8 mouse cellular contexts compared by ENCODE assay signal in genomic region chr12:44221651-44222356, GRCm38 (mm10). TPM values are rescaled to one million over a fixed set of nuclear protein-coding genes. Genes with fewer than 3 reads are reported as not detected.
A peak's percentile ranks its signal among the peaks of the same experiment; 100 is the strongest.
DNase-seq lines count a peak whose midpoint lies in the region; ATAC-seq lines count a peak whose summit lies in the region.

No protein-coding gene starts in this region.

- no peaks in the 10 kb centered on the region; the same call in 1 of the 2 replicates for H3K27me3 ChIP-seq in heart, embryonic 13.5 days (replicated peaks)
- no peaks in the 10 kb centered on the region for H3K27me3 ChIP-seq in stomach, embryonic 14.5 days (ENCODE audit: control insufficient read depth, insufficient read depth, low read length)

- no peaks in the 10 kb centered on the region for H3K9me3 ChIP-seq in heart, embryonic 13.5 days
- H3K9me3 ChIP-seq in stomach, embryonic 14.5 days (ENCODE audit: control insufficient read depth, low read depth, low read length) = no peaks in the 10 kb centered on the region

- H3K4me1 ChIP-seq in heart, embryonic 13.5 days = no peaks in the 10 kb centered on the region
- no peaks in the 10 kb centered on the region for H3K4me1 ChIP-seq in stomach, embryonic 14.5 days (ENCODE audit: control insufficient read depth, insufficient read depth, low read length)

- no peak for ATAC-seq in heart, embryonic 13.5 days (ENCODE audit: extremely low read depth, insufficient number of reproducible peaks, low FRiP score, low TSS enrichment)
- no peak for ATAC-seq in stomach, embryonic 14.5 days (ENCODE audit: insufficient number of reproducible peaks, insufficient read depth, low FRiP score, low read depth)

- peak overlapping the region; percentile 85 for H3K4me2 ChIP-seq in heart, embryonic 13.5 days
- peak overlapping the region; percentile 71 for H3K4me2 ChIP-seq in stomach, embryonic 14.5 days (replicated peaks; ENCODE audit: low read depth, low read length)

- peak overlapping the region; percentile 73 for H3K4me3 ChIP-seq in heart, embryonic 13.5 days
- peak overlapping the region; percentile 57 for H3K4me3 ChIP-seq in stomach, embryonic 14.5 days (ENCODE audit: low read depth, low read length)

- WGBS in heart, embryonic 13.5 days = 2% methylated on average over 61 of the region's 89 CpGs
- 2% methylated on average over 89 of the region's 89 CpGs for WGBS in stomach, embryonic 14.5 days

- peak; percentile 28 to 42 for DNase-seq in adrenal gland, adult 18-20 months (ENCODE audit: low spot score in 2 of 2)
- no peak for DNase-seq in adrenal gland, adult 8-10 months
- peak; percentile 48 for DNase-seq in ZHBTc4 (ENCODE audit: low read depth, low spot score)
- peak; percentile 52 for DNase-seq in embryo, embryonic 11 days
- DNase-seq in kidney, postnatal 25 days = peak; percentile 4 to 43
- DNase-seq in lung, postnatal 36 days = peak; percentile 26

- H3K36me3 ChIP-seq in heart, embryonic 13.5 days = no peaks in the 10 kb centered on the region
- H3K36me3 ChIP-seq in stomach, embryonic 14.5 days (ENCODE audit: control insufficient read depth, insufficient read depth, low read length) = no peaks in the 10 kb centered on the region

- H3K27ac ChIP-seq in heart, embryonic 13.5 days (replicated peaks) = no peak overlapping the region
- no peak overlapping the region for H3K27ac ChIP-seq in stomach, embryonic 14.5 days (ENCODE audit: low read length)

- H3K9ac ChIP-seq in heart, embryonic 13.5 days = peak overlapping the region; percentile 88
- H3K9ac ChIP-seq in stomach, embryonic 14.5 days (replicated peaks; ENCODE audit: low read depth, low read length) = peak overlapping the region; percentile 47

RNA-seq across cellular contexts. Expression of gene Pnpla8, which starts 0.6 kb away (rescaled TPM):
- total RNA-seq in adrenal gland, adult 18-20 months (2021) = 100 to 1,000 TPM; 123 to 143 TPM
- 100 to 1,000 TPM in 3 of 4 experiments, 10 to 100 TPM in 1; 84.1 to 127 (median 109) TPM for total RNA-seq in adrenal gland, adult 8-10 months (2022)
- 55.5 and 60.9 TPM in 2 replicates for polyA plus RNA-seq in heart, embryonic 13.5 days (2015; fragmentation: Nextera tagmentation; extraction: Ambion mirVana)
- polyA plus RNA-seq in stomach, embryonic 14.5 days (2014; fragmentation: Nextera tagmentation; extraction: Ambion mirVana) = 60.9 and 65.8 TPM in 2 replicates

RNA-seq across cellular contexts. Expression of gene Dnajb9, which starts 11.7 kb away (rescaled TPM):
- total RNA-seq in adrenal gland, adult 18-20 months (2021) = 10 to 100 TPM; 56.9 TPM
- 10 to 100 TPM; 47.4 to 72.3 (median 50.4) TPM for total RNA-seq in adrenal gland, adult 8-10 months (2022)
- polyA plus RNA-seq in heart, embryonic 13.5 days (2015; fragmentation: Nextera tagmentation; extraction: Ambion mirVana) = 20.3 and 22.7 TPM in 2 replicates
- polyA plus RNA-seq in stomach, embryonic 14.5 days (2014; fragmentation: Nextera tagmentation; extraction: Ambion mirVana) = 19.9 and 24.1 TPM in 2 replicates
